Mouse (Mus musculus): ENCODE measurements around the gene Rspry1. TPM values are rescaled to one million over a fixed set of nuclear protein-coding genes. Genes with fewer than 3 reads are reported as not detected.

Gene Rspry1
- polyA plus RNA-seq, 1 experiment, result 7.4 TPM

DNA sequence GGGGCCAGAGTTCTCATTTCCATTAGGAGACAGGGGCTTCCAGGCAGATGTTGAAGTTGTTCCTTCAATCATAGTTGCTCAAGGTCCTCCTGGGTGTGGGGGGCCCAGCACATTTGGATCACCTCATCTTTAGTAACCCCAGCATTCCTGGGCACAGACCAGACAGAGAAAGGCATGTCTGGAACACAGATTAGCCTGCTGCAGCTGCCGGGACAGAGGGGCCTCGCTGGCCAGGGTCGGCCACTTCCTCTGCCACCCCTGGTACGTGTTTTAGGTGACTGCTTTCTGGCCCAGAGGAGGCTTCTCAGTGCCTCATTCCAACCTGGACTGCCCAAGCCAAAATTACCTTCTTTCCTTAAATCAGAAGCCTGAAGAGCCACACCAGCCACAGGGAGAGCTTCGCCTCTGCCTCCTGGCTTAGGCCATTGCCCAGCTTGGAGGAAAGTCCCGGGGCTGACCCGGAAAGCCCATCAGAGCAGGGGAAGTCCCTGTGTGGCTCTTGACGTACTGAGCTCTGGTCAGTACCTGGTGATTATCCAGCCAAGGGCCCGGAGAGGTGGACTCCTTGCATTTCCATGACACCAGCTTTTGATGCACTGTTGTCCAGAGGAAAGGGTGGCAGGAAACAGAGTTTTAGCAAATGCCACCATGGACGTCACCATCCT is 104.0 kb downstream of the Rspry1 start:
- Histone ChIP-seq H3K27me3 (ENCODE audit: control insufficient read depth, insufficient read depth, insufficient read length) (no peaks in the 10 kb centered on the region), H3K4me3 (no peak overlapping the region), H3K36me3 (ENCODE audit: control insufficient read depth, insufficient read depth) (no peaks in the 10 kb centered on the region), H3K4me2 (ENCODE audit: low read depth) (no peak overlapping the region), H3K79me2 (ENCODE audit: control insufficient read depth, insufficient read depth) (no peaks in the 10 kb centered on the region), H3ac (ENCODE audit: control insufficient read depth, insufficient read length) (no peak overlapping the region)
- TF ChIP-seq E2F4 (IDR thresholded peaks at IDR 0.05; ENCODE audit: insufficient read depth), result no peak
- TF ChIP-seq MYOD1 (IDR thresholded peaks at IDR 0.05; ENCODE audit: control insufficient read depth in 1 of 3, insufficient read length in 2 of 3, low read depth in 2 of 3), result peak in 1 of 3 experiments; percentile 8
- no peak for TF ChIP-seq TCF3 (IDR thresholded peaks at IDR 0.05; ENCODE audit: insufficient read length, low read depth)
- TF ChIP-seq MYOG (IDR thresholded peaks at IDR 0.05; ENCODE audit: control insufficient read depth in 1 of 3, insufficient read depth in 1 of 3, insufficient read length in 2 of 3, low read depth in 2 of 3), result peak in 2 of 3 experiments; percentile 7 to 15

DNA sequence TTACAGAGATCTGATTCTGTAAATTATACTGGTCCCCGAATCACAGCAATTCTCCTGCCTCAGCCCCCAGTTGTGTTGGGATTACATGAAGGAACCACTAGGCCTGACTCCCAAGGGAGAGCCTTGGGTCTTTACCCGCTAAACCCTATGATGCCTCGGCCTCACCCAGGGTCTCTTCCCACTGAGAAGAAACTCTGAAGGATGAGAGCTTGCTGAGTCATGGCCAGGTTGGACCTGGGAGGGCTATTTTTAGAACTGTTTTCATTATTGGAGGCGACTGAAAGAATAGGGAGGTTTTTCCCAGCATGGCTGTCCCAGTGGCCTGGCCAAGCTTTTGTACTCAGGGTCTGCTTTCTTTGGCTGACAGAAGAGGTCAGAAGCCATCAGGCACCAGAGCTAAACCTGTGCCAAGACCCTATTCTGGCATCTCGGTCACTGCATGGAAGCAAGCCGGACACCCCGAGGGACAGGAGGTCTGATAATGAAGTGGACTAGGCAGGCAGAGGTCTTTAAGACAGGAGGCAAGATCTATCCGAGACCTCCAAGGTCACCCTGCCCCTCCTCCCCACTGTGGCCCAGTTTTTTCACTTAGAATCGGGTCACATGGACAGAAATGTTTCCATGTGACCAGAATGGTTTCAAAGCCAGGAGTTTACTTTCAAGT is 105.1 kb downstream of the Rspry1 start:
- TF ChIP-seq MYOG (IDR thresholded peaks at IDR 0.05; ENCODE audit: control insufficient read depth in 1 of 3, insufficient read depth in 1 of 3, insufficient read length in 2 of 3, low read depth in 2 of 3), result no peak
- TF ChIP-seq SRF (IDR thresholded peaks at IDR 0.05; ENCODE audit: control insufficient read depth, insufficient read length, low read depth), result no peak
- TF ChIP-seq USF1 (IDR thresholded peaks at IDR 0.05; ENCODE audit: low read depth), result no peak
- TF ChIP-seq TCF12 (IDR thresholded peaks at IDR 0.05; ENCODE audit: insufficient read depth, poor library complexity, severe bottlenecking), result no peak
- no peak for TF ChIP-seq REST (IDR thresholded peaks at IDR 0.05; ENCODE audit: insufficient read depth, insufficient read length)
- TF ChIP-seq CEBPB (IDR thresholded peaks at IDR 0.05; ENCODE audit: insufficient read depth, poor library complexity, severe bottlenecking), result no peak
- no peak for TF ChIP-seq TCF3 (IDR thresholded peaks at IDR 0.05; ENCODE audit: insufficient read length, low read depth)
- TF ChIP-seq MYOD1 (IDR thresholded peaks at IDR 0.05; ENCODE audit: control insufficient read depth in 1 of 3, insufficient read length in 2 of 3, low read depth in 2 of 3), result no peak
- TF ChIP-seq MAX (IDR thresholded peaks at IDR 0.05; ENCODE audit: low read depth), result no peak
- no peak for TF ChIP-seq E2F4 (IDR thresholded peaks at IDR 0.05; ENCODE audit: insufficient read depth)
- TF ChIP-seq POLR2AphosphoS2 (IDR thresholded peaks at IDR 0.05; ENCODE audit: insufficient read length, low read depth), result no peak
- TF ChIP-seq POLR2A (IDR thresholded peaks at IDR 0.05; ENCODE audit: insufficient read length, low read depth), result no peak
- Histone ChIP-seq H3K27me3 (ENCODE audit: control insufficient read depth, insufficient read depth, insufficient read length) (no peaks in the 10 kb centered on the region), H3K36me3 (ENCODE audit: control insufficient read depth, insufficient read depth) (no peaks in the 10 kb centered on the region), H3K79me2 (ENCODE audit: control insufficient read depth, insufficient read depth) (no peaks in the 10 kb centered on the region), H3K4me3 (no peak overlapping the region), H3ac (ENCODE audit: control insufficient read depth, insufficient read length) (no peak overlapping the region), H3K4me2 (ENCODE audit: low read depth) (no peak overlapping the region)

Other genes with a start within 250 kb of the Rspry1 start
- gene Herpud1, start 215.5 kb upstream of the Rspry1 start, polyA plus RNA-seq (2012; fragmentation: generic; extraction: Trizol), result 292 TPM
- 0.40 TPM for gene Nlrc5, start 167.6 kb upstream of the Rspry1 start, polyA plus RNA-seq (2012; fragmentation: generic; extraction: Trizol)
- gene Cpne2, start 68.9 kb upstream of the Rspry1 start, polyA plus RNA-seq (2012; fragmentation: generic; extraction: Trizol), result 20.4 TPM
- 24.2 TPM for gene Fam192a, start 60 bp downstream of the Rspry1 start, polyA plus RNA-seq (2012; fragmentation: generic; extraction: Trizol)
- gene Arl2bp, start 64.7 kb downstream of the Rspry1 start, polyA plus RNA-seq (2012; fragmentation: generic; extraction: Trizol), result 67.4 TPM
- 0.02 TPM for gene Pllp, start 94.3 kb downstream of the Rspry1 start, polyA plus RNA-seq (2012; fragmentation: generic; extraction: Trizol)
- gene Ccl22, start 143.7 kb downstream of the Rspry1 start, polyA plus RNA-seq (2012; fragmentation: generic; extraction: Trizol), result not detected
- 8.3 TPM for gene Cx3cl1, start 170.1 kb downstream of the Rspry1 start, polyA plus RNA-seq (2012; fragmentation: generic; extraction: Trizol)
- gene Ccl17, start 208.5 kb downstream of the Rspry1 start, polyA plus RNA-seq (2012; fragmentation: generic; extraction: Trizol), result 0.48 TPM
- gene Coq9, start 236.4 kb downstream of the Rspry1 start, polyA plus RNA-seq (2012; fragmentation: generic; extraction: Trizol), result 126 TPM
- 74.9 TPM for gene Ciapin1, start 236.4 kb downstream of the Rspry1 start, polyA plus RNA-seq (2012; fragmentation: generic; extraction: Trizol)

All from myocyte (in vitro differentiated cells).